Mouse (Mus musculus): ENCODE measurements at regions not wholly inside any gene's neighbourhood (a gene's known extent, or its start where the extent isn't known, plus 50 kb on each side); places are given as distances from the start of the nearest gene placed in this dataset.

GRCm38 (mm10) chr3:6681411-6681810 is 61.2 kb upstream of the 1700008P02Rik start:
- DNase-seq (ENCODE audit: low spot score): no peak

- no peak for DNase-seq (ENCODE audit: low spot score)
Observed at GRCm38 (mm10) chr3:6676382-6676781, 56.1 kb upstream of the 1700008P02Rik start.

- DNase-seq (ENCODE audit: low spot score): no peak
Observed at GRCm38 (mm10) chr3:6675354-6675753, 55.1 kb upstream of the 1700008P02Rik start.

Data from urinary bladder, postnatal 25 days (tissue).